Mouse (Mus musculus): ENCODE data around the gene Rgs19.

DNA sequence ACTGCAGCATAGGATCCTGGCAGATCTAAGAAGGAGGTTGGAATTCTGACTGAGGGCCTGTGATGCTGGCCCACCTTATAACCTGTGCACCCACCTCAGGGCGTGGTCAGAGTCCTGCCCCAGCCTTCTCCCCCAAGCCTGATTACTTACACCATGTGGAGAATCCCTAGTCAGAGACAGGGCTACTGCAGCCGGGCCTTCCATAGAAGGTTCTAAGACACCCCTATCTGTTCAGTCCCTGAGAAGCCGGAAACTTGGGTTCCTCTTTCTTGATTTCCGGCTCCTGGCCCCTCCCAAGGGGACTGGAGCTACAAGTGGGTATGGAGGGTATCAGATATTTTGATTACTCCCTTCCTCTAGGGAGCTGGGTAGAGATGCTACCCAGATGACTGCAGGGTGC lies 2.2 kb downstream of the Rgs19 start:
- TF ChIP-seq CTCF (IDR thresholded peaks at IDR 0.05; ENCODE audit: low read depth, low read length) (no peak), POLR2A (IDR thresholded peaks at IDR 0.05; ENCODE audit: extremely low read depth, insufficient read depth, low read length) (no peak)

All from liver, adult 2 months (tissue).